Mouse (Mus musculus): Measurements from ENCODE around the gene Ski. TPM values are rescaled to one million over a fixed set of nuclear protein-coding genes. Genes with fewer than 3 reads are reported as not detected.

The Ski gene
- total RNA-seq, 2 experiments from 2014 or later: 115 to 128 TPM

DNA sequence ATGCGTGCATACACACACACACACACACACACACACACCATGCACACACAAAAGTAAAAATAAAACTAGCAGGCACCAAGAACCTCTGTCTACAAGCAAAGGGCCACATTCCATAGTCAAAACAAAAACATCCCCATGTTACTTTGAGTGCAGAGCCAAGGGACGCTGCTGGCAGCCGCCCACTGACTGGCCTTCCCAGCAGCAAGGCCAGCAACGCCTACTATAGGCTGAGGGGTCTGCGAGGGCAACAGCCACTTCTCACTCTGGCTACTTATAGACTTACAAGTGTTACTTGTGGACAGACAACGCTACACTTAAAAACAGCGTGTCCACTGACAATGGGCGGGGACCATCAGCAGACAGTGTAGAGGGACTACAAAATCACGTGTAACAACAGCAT, 7.2 kb downstream of the Ski start:
- no peak for DNase-seq (ENCODE audit: low spot score in 2 of 2)

DNA sequence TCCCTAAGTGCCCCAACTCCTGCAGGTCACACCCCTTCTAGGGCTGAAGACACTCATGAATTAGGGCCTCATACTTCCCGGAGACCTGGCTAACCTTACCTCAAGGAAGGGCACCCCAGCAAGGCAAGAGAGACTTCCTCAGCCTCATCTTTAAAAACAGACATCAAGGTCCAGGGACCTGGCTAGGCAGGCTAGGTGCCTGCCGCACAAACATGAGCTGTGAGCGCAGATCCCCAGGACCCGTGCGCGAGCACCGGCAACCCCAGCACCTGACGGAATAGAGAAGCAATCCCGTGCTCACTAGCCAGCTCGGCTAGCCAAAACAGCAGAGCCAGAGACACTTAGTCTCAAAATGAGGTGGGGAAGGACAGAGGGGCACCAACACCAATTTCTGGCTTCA, 7.6 kb downstream of the Ski start:
- no peak for DNase-seq (ENCODE audit: low spot score in 2 of 2)

DNA sequence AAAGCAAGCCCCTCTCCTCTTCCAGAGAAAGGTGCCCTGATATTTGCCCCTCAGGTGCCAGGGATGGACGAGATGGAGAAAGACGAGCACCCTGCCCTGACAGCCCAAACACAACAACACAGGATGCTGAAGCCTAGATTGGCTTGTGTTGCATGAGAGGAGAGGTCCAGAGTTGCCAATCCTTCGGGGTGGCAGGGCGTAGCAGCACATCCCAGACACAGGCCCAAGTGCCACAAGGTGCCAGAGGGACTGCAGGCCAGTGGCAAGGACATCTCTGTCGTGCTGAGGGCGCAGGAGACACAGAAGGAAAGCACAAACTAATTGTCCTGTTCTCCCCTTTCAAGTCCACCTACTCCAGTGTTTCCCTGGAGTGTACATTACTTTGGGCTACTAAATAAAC, 8.2 kb downstream of the Ski start:
- DNase-seq (ENCODE audit: low spot score in 2 of 2): no peak

GRCm38 (mm10) chr4:155213752-155214054, 8.7 kb downstream of the Ski start:
- no peak for DNase-seq (ENCODE audit: low spot score in 2 of 2)

DNA sequence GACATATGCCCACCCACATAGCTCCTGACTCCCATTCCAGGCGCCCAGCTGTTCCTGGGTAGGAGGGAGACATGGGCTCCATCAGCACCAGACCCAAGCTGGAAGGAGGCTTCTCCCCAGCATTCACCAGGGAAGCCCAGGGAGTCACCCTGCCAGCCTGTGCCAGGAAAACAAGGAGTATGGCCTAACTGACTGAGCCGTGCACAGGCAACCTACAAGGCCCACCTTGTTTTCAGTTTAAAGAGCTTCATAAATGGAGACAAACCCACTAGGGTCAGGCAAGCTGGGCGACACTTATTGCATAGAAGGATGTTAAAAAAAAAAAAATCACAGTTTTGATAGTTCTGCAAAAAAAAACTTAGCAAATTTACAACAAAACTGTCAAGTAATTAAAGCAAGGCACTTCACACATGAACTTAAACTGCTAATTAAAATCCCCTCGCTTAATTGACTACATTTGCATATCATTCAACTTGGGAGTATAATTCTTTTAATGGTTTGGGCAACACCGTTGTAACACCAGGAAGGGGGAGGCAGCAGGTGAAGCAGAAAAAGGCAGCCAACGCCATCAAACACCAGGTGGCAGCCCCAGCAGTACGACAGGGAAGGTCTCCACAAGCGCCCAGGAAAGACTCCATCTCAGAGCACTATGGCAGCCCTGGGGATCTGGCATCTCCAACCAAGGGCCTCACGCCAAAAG, 9.2 kb downstream of the Ski start:
- DNase-seq (ENCODE audit: low spot score in 2 of 2): no peak

GRCm38 (mm10) chr4:155209494-155209893, 12.9 kb downstream of the Ski start:
- DNase-seq (ENCODE audit: low spot score in 2 of 2): no peak

- DNase-seq (ENCODE audit: low spot score in 2 of 2): no peak
Observed at GRCm38 (mm10) chr4:155209079-155209478, 13.3 kb downstream of the Ski start.

- no peak for DNase-seq (ENCODE audit: low spot score in 2 of 2)
Observed at GRCm38 (mm10) chr4:155208613-155209012, 13.8 kb downstream of the Ski start.

DNA sequence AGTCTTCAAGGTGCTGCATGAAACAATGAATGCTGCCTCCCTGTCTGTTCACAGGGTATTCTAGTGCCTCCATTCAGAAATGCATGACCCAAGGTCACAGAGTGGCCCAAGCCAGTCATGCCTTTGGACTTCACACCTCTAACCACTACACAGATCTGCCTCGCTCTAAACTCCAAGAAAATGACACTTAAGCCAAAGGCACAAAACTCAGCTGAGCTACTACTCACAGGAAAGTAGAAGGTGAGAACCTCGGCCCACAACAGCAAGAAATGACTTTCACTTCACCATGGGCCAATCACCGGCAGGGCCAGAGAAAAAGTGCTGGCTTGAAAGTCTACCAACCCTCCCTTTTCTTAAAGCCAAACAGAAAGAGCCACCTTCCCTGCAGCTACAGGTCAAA, 14.6 kb downstream of the Ski start:
- no peak for DNase-seq (ENCODE audit: low spot score in 2 of 2)

GRCm38 (mm10) chr4:155206498-155206897, 15.9 kb downstream of the Ski start:
- no peak for DNase-seq (ENCODE audit: low spot score in 2 of 2)

- no peak for DNase-seq (ENCODE audit: low spot score in 2 of 2)
Observed at GRCm38 (mm10) chr4:155205919-155206318, 16.5 kb downstream of the Ski start.

DNA sequence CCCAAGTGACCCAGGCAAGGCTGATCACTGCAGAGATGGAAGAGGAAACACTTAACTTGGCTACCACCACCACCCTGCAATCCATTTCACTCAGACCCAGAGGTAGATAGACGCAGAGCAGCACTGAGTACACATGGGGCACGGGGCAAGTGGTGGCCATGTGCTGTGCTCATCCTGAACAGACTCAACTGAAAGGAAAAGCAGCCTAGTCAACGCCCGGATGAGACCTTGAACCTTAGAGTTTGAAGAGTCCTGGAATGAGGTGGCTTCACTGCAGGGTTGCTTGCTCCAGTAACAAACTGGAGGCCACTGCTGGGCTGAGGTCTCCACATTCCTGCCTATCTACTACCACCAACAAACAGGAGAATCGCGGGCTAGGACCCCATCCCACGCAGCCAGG, 20.6 kb downstream of the Ski start:
- DNase-seq (ENCODE audit: low spot score in 2 of 2): no peak

DNA sequence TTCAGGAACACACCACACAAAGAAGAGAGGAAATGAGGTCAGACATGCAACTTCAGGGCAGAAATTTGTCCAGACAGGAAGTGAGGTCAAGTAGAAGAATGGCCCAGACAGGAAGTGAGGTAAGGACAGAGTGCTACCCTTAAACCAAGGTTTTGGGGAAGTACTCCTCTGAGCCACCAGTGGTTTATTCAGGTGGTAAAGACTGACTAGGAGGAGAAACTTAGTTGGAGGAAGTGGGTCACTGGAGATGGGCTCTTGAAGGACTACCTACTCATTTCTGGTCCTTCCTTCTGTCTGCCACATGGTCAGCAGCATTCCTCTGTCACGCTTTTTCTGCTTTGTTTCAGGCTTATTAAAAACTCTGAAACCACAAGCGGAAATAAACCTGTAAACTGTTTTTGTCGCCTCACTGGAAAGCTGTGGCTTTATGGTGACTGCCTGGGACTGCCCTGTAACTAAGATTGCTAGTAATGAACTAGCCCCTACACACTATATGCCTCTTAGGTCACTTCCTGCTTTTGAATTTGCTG, 21.5 kb downstream of the Ski start:
- no peak for DNase-seq (ENCODE audit: low spot score in 2 of 2)

GRCm38 (mm10) chr4:155197726-155198125, 24.7 kb downstream of the Ski start:
- DNase-seq (ENCODE audit: low spot score in 2 of 2): no peak

DNA sequence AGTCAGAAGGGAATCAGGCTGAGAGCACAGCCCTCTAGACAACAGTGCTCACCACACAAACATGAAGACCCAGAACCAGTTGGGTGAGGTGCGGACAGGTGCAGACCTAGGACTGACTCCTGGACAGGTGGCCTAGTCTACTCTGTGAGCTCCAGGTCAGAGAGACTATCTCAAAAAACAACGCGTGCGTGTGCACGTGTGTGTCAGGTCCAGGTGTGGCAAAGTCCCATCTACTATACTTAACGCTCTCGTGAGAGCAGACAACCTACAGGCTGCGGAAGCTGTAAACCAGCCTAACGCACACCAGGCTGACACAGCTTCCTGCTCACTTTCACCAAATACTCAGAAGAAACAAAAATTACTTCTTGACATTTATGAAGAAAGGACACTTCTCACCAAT, 27.2 kb downstream of the Ski start:
- DNase-seq (ENCODE audit: low spot score in 2 of 2): no peak

DNA sequence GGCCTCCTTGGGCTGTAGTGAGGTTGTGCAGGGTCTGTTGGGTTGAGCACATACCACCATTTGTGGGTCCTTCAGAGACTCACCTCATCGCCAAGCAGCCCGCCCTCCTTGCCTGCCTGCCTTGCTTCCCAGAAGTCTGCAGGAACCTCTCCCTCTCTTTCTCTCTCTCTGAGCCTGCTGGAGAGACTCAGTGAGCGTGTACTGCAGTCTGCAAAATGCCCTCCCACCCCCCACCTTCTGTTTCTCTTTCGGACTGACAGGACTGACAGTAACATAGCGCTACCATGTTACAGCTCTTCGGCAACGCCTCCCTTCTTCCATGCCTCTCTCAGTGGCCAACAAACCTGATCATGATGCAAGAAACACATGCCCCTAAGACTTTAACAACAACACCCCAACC, 32.1 kb downstream of the Ski start:
- no peak for DNase-seq (ENCODE audit: low spot score in 2 of 2)

DNA sequence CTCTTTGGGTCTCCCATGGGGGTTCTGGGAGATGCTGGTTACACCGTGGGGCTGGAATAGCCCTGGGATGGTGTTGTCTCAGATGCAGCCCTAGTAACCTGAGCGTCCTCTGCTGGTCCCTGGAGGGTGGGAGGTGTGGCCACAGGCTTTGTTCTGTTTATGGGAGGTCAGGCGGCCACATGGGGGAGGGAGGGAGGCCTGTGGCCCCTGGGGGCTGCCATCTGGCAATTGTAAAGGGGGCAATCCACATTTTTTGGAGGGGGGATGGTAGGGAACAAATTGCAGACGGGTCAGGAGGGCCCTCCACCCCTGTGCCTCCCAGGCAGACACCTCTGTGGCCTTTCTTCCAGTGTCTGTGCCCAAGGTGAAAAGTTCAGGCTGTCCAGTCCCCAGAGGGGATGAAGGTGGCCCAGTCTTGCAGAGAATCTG, 32.7 kb downstream of the Ski start:
- no peak for DNase-seq (ENCODE audit: low spot score in 2 of 2)

DNA sequence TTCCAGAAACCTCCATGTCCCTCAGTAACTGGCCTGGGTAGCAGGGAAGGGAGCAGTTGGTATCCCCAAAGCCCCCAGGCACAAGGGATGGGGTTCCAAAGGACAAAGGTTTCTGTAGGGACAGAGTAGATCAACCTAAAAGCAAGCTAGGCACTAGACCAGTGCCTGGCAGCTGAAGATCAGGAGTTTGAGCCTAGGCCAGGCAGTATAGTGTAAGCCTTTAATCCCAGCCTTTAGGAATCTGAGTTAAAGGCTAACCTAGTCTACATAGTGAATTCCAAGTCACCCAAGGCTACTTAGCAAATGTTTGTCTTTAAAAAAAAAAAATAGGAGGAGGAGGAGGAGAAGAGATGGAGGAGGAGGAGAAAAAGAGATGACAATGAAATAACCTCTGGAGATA, 33.6 kb downstream of the Ski start:
- no peak for DNase-seq (ENCODE audit: low spot score in 2 of 2)

GRCm38 (mm10) chr4:155188341-155188740, 34.1 kb downstream of the Ski start:
- DNase-seq (ENCODE audit: low spot score in 2 of 2): no peak

- no peak for DNase-seq (ENCODE audit: low spot score in 2 of 2)
Observed at GRCm38 (mm10) chr4:155187192-155187674, 35.2 kb downstream of the Ski start.

DNA sequence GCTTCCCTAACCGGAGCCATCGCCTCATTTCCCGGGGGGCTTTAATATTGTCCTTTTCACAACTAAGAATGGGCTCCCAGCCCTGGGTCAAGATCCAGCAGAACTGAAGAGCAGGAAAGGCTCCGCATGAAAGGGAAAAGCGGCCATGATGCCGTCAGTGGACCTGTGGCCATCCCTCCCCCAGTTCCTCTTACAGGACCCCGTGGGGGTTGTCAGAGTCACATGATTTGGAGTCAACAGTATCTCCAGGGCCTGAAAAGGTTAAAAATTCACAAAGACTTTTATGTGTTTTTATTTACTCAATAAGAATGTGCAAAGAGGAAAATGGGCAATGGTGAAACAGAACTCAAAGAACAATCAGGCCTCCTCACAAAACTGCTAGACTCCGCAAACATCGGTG, 36.5 kb downstream of the Ski start:
- no peak for DNase-seq (ENCODE audit: low spot score in 2 of 2)

DNA sequence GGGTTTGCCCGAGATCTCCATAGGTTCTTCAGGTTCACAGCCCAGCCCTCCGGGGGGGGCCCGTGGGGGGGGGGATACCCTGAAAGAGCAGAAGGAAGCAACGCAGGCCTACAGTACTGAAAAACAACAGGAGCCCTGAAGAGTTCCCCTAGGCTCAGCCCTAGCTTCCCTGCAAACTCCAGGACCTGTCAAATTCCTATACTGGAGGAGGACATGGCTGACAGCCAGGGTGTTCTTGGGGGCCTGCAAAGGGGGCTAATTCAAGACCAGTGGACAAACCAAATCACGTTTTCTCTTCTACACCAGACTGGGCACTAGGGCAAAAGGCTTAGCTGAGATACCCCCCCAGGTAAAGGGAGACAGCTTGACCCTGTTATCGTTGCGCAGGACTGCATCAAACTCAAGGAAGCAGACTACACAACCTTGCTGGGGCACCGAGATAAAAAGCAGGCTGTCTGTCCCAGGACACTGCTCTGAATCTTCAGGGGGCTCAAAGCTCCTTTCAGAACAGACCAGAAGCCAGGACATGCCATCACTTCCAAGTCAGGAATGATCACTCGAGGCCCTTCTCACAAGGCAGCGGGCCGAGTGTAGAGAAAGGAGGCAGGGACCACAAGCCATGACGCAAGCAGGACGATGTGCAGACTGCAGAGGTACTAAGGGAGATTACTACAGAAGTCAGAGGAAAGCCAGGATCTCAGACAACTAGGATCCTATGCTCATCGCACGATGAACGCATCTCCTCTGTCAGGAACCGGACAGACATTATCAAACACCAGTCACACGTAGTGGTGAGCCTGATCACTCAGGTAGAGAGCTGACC, 37.9 kb downstream of the Ski start:
- DNase-seq (ENCODE audit: low spot score in 2 of 2): no peak

- no peak for DNase-seq (ENCODE audit: low spot score in 2 of 2)
Observed at GRCm38 (mm10) chr4:155183201-155183600, 39.2 kb downstream of the Ski start.
